Mouse (Mus musculus) Patski (cell line): ENCODE measurements around the gene Hist1h2bj. TPM values are rescaled to one million over a fixed set of nuclear protein-coding genes. Genes with fewer than 3 reads are reported as not detected.
"Not testable (repeated sequence)": the region's sequence is repeated elsewhere in the genome, so short reads cannot be mapped to it uniquely, and the experiment has no call there.

Experiments used
- ATAC-seq: fragments of 100-300 bp; one replicate; pipeline ENCODE4 v1.8.0; 2021
- CTCF ChIA-PET: fragments of 350-600 bp; sonication (Branson Sonifier 250); formaldehyde crosslinking; loops from one replicate; lab custom pipeline; 2022; ENCODE audit warnings: inconsistent platforms; lab: Charles Lee
- POLR2A ChIA-PET: fragments of 350-600 bp; sonication (Branson Sonifier 250); formaldehyde crosslinking; loops from one replicate; lab custom pipeline; 2022; ENCODE audit warnings: antibody characterized with exemption, inconsistent platforms; lab: Charles Lee
- DNase-seq: peaks from one replicate; pipeline ENCODE4 v3.0.0-alpha.2; 2011; ENCODE audit warnings: low read depth, low spot score
- H3K27me3 ChIP-seq: fragments of 371-371 bp; one replicate; pipeline ENCODE4 v1.5.1; 2021
- CTCF ChIP-seq: fragments of 100-300 bp; IDR thresholded peaks from one replicate; pipeline ENCODE4 v1.5.1; 2021
- in situ Hi-C: fragments of 300-500 bp; cut with MboI; formaldehyde crosslinking; loops from 3 replicates; pipeline ENCODE4 v1.11.1; 2018; ENCODE audit warnings: low pct_unique_long_range_greater_than_20kb, mixed read lengths
- polyA plus RNA-seq: library from polyadenylated mRNA; unstranded; gene quantifications from one replicate; pipeline ENCODE4 v1.2.3, GENCODE M21; 2021

Gene Hist1h2bj
- polyA plus RNA-seq: not detected

- H3K27me3 ChIP-seq, CTCF ChIA-PET: not testable (repeated sequence)
- ATAC-seq (peak; percentile 83), DNase-seq (peak; percentile 96)
- in situ Hi-C loops: loop anchor here (5.0 to 25.0 kb wide), 4 partner anchors 331 to 1489 kb away; partner anchors contain the start of genes Hist1h2af, Hist1h4h and Zkscan3
- TF ChIP-seq CTCF: peak; percentile 15
- POLR2A ChIA-PET: interaction anchor here (0.6 kb wide), 1 partner anchor 291 kb away, joined by 4 read pairs; no protein-coding TSS in a partner anchor
These were observed at the start of gene Hist1h2bj, which contains the start of gene Hist1h2ag for GRCm38 (mm10) chr13:22042568-22043502. Gene Hist1h2bj (plus strand): TSS chr13:22043214. Gene Hist1h2ag (minus strand): TSS chr13:22042944.

DNA sequence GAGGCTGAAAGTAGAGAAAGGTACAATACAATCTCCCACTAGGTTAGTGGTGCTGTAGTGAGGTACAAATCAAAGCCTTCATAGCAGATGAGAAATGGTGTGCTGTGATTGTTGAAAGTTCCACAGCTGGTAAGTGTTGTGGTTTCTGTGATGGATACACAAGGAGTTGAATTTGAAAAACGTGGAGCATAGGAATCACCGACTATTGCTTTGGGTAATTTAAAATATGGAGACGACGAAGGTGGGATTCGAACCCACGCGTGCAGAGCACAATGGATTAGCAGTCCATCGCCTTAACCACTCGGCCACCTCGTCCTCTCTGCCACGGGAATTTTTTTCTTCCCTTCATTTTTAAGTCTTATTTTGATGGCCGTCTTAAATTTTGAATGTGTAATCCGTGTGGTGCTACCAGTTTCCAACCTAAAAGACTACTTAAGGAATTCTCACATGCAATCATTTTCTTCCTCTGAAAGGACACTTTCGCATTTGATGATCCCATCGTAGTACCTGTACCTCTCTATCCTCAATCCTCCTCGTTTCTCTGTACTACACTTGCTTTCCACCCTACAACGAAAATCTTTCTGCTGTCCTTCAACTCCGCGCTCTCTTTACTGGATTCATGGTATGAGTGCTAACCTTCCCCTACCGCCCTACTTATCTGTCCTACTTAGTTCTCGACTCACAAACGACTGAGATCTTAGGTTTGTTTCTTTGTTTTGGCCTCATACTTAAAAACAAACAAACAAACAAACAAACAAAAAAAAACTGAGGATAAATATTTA lies 48.9 kb upstream of the Hist1h2bj start:
- ATAC-seq: no peak
- ChIA-PET POLR2A (no interaction called here), CTCF (no interaction called here)
- in situ Hi-C loops: no loop called here
- no peak for TF ChIP-seq CTCF
- no peak for DNase-seq
- no peaks in the 10 kb centered on the region for H3K27me3 ChIP-seq

DNA sequence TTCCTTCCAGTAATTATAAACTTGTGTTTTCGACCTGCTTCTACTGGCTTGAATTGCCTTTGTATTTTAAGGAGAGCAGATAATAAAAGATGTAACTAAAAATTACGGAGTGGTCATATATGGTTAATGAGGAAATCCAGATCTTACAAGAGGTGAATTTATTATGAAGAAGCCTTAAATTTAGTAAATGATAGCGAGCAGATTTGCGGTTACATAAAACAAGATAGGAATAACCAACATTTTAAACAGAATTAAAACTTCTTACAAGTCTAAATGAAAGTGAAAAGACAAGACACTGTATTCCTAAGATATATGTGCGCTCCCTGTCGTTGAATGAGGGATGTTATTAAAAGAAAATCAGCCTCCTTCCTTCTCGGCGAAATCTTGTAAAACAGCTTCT lies 48.1 kb upstream of the Hist1h2bj start:
- CTCF ChIA-PET: interaction anchor here (1.3 kb wide), 1 partner anchor 34 kb away, joined by 3 read pairs; no protein-coding TSS in a partner anchor
- H3K27me3 ChIP-seq: no peaks in the 10 kb centered on the region
- ATAC-seq: no peak
- in situ Hi-C loops: no loop called here
- DNase-seq: no peak
- POLR2A ChIA-PET: no interaction called here
- TF ChIP-seq CTCF: no peak

- no peak for DNase-seq
These were observed 47.6 kb upstream of the Hist1h2bj start for GRCm38 (mm10) chr13:21995331-21995914.

GRCm38 (mm10) chr13:21996101-21996839 lies 46.7 kb upstream of the Hist1h2bj start:
- DNase-seq: no peak
- ATAC-seq: no peak
- no peaks in the 10 kb centered on the region for H3K27me3 ChIP-seq
- in situ Hi-C loops: no loop called here
- ChIA-PET CTCF (interaction anchor here (1.3 kb wide), 1 partner anchor 32 kb away, joined by 3 read pairs; no protein-coding TSS in a partner anchor), POLR2A (no interaction called here)
- TF ChIP-seq CTCF: no peak

More at GRCm38 (mm10) chr13:21995331-21995914, 47.6 kb upstream of the Hist1h2bj start:
- no peaks in the 10 kb centered on the region for H3K27me3 ChIP-seq
- in situ Hi-C loops: no loop called here
- CTCF ChIA-PET: interaction anchor here (1.3 kb wide), 1 partner anchor 33 kb away, joined by 3 read pairs; no protein-coding TSS in a partner anchor
- TF ChIP-seq CTCF: no peak
- no peak for ATAC-seq
- POLR2A ChIA-PET: no interaction called here

- TF ChIP-seq CTCF: no peak
- H3K27me3 ChIP-seq: no peaks in the 10 kb centered on the region
- no peak for DNase-seq
- in situ Hi-C loops: no loop called here
- ChIA-PET POLR2A (no interaction called here), CTCF (no interaction called here)
- ATAC-seq: no peak
These were observed 46.2 kb upstream of the Hist1h2bj start for GRCm38 (mm10) chr13:21996840-21997185.

- POLR2A ChIA-PET: interaction anchor here (0.5 kb wide), 1 partner anchor 1358 kb away, joined by 4 read pairs; no protein-coding TSS in a partner anchor
- no peak for ATAC-seq
- in situ Hi-C loops: no loop called here
- H3K27me3 ChIP-seq: no peaks in the 10 kb centered on the region
- DNase-seq: no peak
- no peak for TF ChIP-seq CTCF
- CTCF ChIA-PET: no interaction called here
These were observed 45.7 kb upstream of the Hist1h2bj start for GRCm38 (mm10) chr13:21997201-21997820.

DNA sequence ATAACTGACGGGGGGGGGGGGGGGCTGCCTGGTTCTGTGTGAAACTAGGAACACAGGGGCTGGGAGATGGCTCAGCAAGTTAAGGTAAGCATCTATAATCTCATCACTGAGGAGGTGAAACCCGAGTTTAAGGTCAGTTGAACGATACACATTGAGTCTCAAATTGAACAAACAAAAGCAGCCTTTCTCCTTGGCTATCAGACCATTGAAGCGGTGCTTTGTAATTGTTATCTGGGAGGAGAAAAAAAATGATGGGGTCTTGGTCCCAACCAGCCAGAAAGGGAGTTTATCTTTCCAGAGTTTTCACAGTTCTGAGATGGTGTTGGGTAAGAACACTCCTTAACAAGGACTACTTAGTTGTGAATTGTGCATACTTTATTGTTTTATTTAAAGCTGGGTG lies 45.2 kb upstream of the Hist1h2bj start:
- ATAC-seq: no peak
- in situ Hi-C loops: no loop called here
- POLR2A ChIA-PET: interaction anchor here (0.5 kb wide), 1 partner anchor 1358 kb away, joined by 4 read pairs; no protein-coding TSS in a partner anchor
- no peaks in the 10 kb centered on the region for H3K27me3 ChIP-seq
- CTCF ChIA-PET: no interaction called here
- no peak for TF ChIP-seq CTCF
- no peak for DNase-seq

DNA sequence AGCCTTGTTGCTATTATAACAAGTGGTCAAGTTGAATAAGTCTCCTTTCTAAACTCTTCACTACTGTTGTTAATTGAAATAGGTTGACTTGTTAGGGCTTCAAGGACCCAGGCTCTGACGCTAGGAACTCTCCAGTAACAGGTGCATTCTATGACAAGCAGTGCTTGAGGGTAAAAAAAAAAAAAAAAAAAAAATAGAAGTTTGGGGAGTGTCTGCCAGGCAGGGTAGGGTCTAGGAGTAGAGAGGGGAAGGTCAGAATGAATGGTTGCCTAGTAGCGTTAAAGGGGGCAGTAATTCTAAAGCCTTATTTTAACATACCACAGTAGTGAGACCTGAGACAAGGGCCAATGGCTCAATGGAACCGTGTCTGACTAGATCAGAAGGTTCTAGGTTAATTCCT lies 44.6 kb upstream of the Hist1h2bj start:
- DNase-seq: no peak
- TF ChIP-seq CTCF: no peak
- ChIA-PET CTCF (no interaction called here), POLR2A (no interaction called here)
- in situ Hi-C loops: no loop called here
- no peak for ATAC-seq
- no peaks in the 10 kb centered on the region for H3K27me3 ChIP-seq
